10 mouse cellular contexts compared by ENCODE assay signal in the genomic region with DNA sequence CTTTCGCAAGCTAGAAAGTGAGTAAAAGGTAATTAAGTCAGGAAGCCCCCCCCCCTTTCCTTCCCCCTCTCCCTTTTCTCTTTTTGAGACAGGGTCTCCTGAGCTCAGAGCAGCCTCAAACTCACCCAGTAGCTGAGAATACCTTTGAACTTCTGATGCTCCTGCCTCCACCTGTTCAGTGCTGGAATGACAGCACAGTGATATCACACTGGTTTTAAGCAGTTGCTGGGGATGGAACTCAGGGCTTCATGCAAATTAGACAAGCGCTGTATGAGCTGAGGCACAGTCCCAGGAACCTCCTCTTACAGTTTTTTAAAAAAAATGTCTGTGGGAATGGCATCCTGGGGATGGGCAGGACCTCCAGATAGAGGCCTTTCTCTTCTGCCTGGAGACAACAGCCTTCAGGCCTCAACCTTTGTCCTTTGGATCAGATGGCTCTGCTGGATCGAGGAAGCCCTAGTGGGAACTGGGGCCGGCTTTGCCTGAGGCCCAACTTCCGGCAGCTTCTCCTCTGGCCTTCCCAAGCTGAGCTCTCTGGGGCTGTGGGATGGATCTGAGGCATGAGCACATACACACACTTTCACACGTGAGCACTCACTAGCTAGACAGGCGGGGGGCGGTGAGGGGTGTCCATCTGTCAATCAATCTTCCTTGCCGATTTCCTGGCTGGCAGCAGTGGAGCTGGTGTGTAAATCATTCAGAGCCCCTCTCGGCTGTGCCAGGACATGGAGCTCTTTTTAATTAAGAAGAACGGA. TPM values are rescaled to one million over a fixed set of nuclear protein-coding genes. Genes with fewer than 3 reads are reported as not detected.
DNase-seq lines count a peak whose midpoint lies in the region; ATAC-seq lines count a peak whose summit lies in the region.
"Had no signal": no experiment of that assay in that cellular context is flagged by ENCODE, and none has a peak within 500 bp of the region (broad histone marks: within the 10 kb centered on the region; RNA-seq: fewer than 3 reads in every experiment).

No protein-coding gene starts in this region.

- no peak overlapping the region for H3K4me3 ChIP-seq in kidney, embryonic 16.5 days (ENCODE audit: low read length)
- H3K4me3 ChIP-seq in forebrain, embryonic 13.5 days = no peak overlapping the region
- no peak overlapping the region for H3K4me3 ChIP-seq in midbrain, embryonic 13.5 days (replicated peaks)
- H3K4me3 ChIP-seq: erythroblast, embryonic 14.5 days; stomach, embryonic 15.5 days had no signal

- no peak overlapping the region for H3K4me2 ChIP-seq in kidney, embryonic 16.5 days (replicated peaks; ENCODE audit: low read depth, low read length)
- H3K4me2 ChIP-seq in forebrain, embryonic 13.5 days = peak overlapping the region; percentile 34
- no peak overlapping the region for H3K4me2 ChIP-seq in midbrain, embryonic 13.5 days (replicated peaks)
- H3K4me2 ChIP-seq: stomach, embryonic 15.5 days had no signal

- H3K9me3 ChIP-seq in kidney, embryonic 16.5 days (ENCODE audit: low read length) = no peaks in the 10 kb centered on the region
- H3K9me3 ChIP-seq in forebrain, embryonic 13.5 days (replicated peaks) = no peaks in the 10 kb centered on the region
- H3K9me3 ChIP-seq in midbrain, embryonic 13.5 days = no peaks in the 10 kb centered on the region
- H3K9me3 ChIP-seq: stomach, embryonic 15.5 days had no signal

- WGBS in kidney, embryonic 16.5 days = 32% methylated on average over 11 of the region's 11 CpGs
- WGBS in forebrain, embryonic 13.5 days = 24% methylated on average over 11 of the region's 11 CpGs
- WGBS in midbrain, embryonic 13.5 days = 26% methylated on average over 11 of the region's 11 CpGs

- ATAC-seq in kidney, embryonic 16.5 days (ENCODE audit: low FRiP score, low TSS enrichment) = 0 out of 2 replicates have a peak, but pooled peaks have one; percentile 24
- peak; percentile 44 for ATAC-seq in forebrain, embryonic 13.5 days
- ATAC-seq in midbrain, embryonic 13.5 days = peak; percentile 47

- peaks cover 3% of the 10 kb centered on the region; the same call in 1 of the 2 replicates for H3K27me3 ChIP-seq in kidney, embryonic 16.5 days (ENCODE audit: insufficient read depth, low read length)
- peaks cover 6% of the 10 kb centered on the region; the same call in 1 of the 2 replicates for H3K27me3 ChIP-seq in forebrain, embryonic 13.5 days
- peaks cover 5% of the 10 kb centered on the region for H3K27me3 ChIP-seq in midbrain, embryonic 13.5 days

- H3K9ac ChIP-seq in kidney, embryonic 16.5 days (replicated peaks; ENCODE audit: low read length) = 0 out of 2 replicates have a peak overlapping the region, but pooled peaks have one; percentile 35
- 0 out of 2 replicates have a peak overlapping the region, but pooled peaks have one; percentile 12 for H3K9ac ChIP-seq in forebrain, embryonic 13.5 days
- no peak overlapping the region for H3K9ac ChIP-seq in midbrain, embryonic 13.5 days (replicated peaks)
- H3K9ac ChIP-seq: stomach, embryonic 15.5 days had no signal

- no peak for DNase-seq in kidney, adult 11 months
- peak; percentile 76 for DNase-seq in Muller cell, postnatal 12 days (ENCODE audit: inconsistent ontology term)
- no peak for DNase-seq in right cerebral cortex, postnatal 4 days
- DNase-seq in adrenal gland, adult 2 months = no peak
- DNase-seq in frontal cortex, postnatal 10 days (ENCODE audit: low spot score in 2 of 2) = no peak

- peak overlapping the region; percentile 85 for H3K27ac ChIP-seq in kidney, embryonic 16.5 days (ENCODE audit: low read length)
- peak overlapping the region; percentile 82 for H3K27ac ChIP-seq in forebrain, embryonic 13.5 days
- peak overlapping the region; percentile 68 for H3K27ac ChIP-seq in midbrain, embryonic 13.5 days

- H3K4me1 ChIP-seq in kidney, embryonic 16.5 days (ENCODE audit: insufficient read depth, low read length) = peaks cover 40% of the 10 kb centered on the region
- H3K4me1 ChIP-seq in forebrain, embryonic 13.5 days = peaks cover 72% of the 10 kb centered on the region
- H3K4me1 ChIP-seq in midbrain, embryonic 13.5 days (replicated peaks) = peaks cover 66% of the 10 kb centered on the region

- no peaks in the 10 kb centered on the region for H3K36me3 ChIP-seq in kidney, embryonic 16.5 days (ENCODE audit: insufficient read depth, low read length)
- no peaks in the 10 kb centered on the region for H3K36me3 ChIP-seq in forebrain, embryonic 13.5 days (ENCODE audit: poor library complexity, severe bottlenecking)
- no peaks in the 10 kb centered on the region for H3K36me3 ChIP-seq in midbrain, embryonic 13.5 days
- H3K36me3 ChIP-seq: stomach, embryonic 15.5 days had no signal

RNA-seq across cellular contexts. Expression of a gene that starts 7.3 kb away (rescaled TPM):
- polyA plus RNA-seq in kidney, embryonic 16.5 days (2015; fragmentation: Nextera tagmentation; extraction: Ambion mirVana) = 1.8 and 2.1 TPM in 2 replicates
- 1.2 and 1.6 TPM in 2 replicates for polyA plus RNA-seq in forebrain, embryonic 13.5 days (2015; fragmentation: Nextera tagmentation; extraction: Ambion mirVana)
- 6.3 and 6.7 TPM in 2 replicates for polyA plus RNA-seq in midbrain, embryonic 13.5 days (2015; fragmentation: Nextera tagmentation; extraction: Ambion mirVana)
- total RNA-seq in adrenal gland, adult 2 months (2021) = 100 to 1,000 TPM in 1 of 2 experiments, 10 to 100 TPM in 1; 98.4 to 272 TPM
- 162 and 163 TPM in 2 replicates for polyA plus RNA-seq in adrenal gland, adult 2 months (2012; rRNA removed)
- polyA plus RNA-seq: erythroblast, embryonic 14.5 days had no signal

RNA-seq across cellular contexts. Expression of a gene that starts 24.8 kb away (rescaled TPM):
- polyA plus RNA-seq in kidney, embryonic 16.5 days (2015; fragmentation: Nextera tagmentation; extraction: Ambion mirVana) = 4.3 and 5.5 TPM in 2 replicates
- polyA plus RNA-seq in forebrain, embryonic 13.5 days (2015; fragmentation: Nextera tagmentation; extraction: Ambion mirVana) = 28.8 and 36.5 TPM in 2 replicates
- polyA plus RNA-seq in midbrain, embryonic 13.5 days (2015; fragmentation: Nextera tagmentation; extraction: Ambion mirVana) = 53.5 and 56.3 TPM in 2 replicates
- 1 to 10 TPM; 4.7 TPM for total RNA-seq in adrenal gland, adult 2 months (2021)
- polyA plus RNA-seq in adrenal gland, adult 2 months (2012; rRNA removed) = 2.8 and 2.9 TPM in 2 replicates
- polyA plus RNA-seq: erythroblast, embryonic 14.5 days had no signal

Comparison
In these comparisons a context has a peak if more than half of its experiments do, and no peak if none do; other contexts are left out.
1. RNA of a gene that starts 7.3 kb away (polyA plus RNA-seq): 162 to 163 TPM in adrenal gland, adult 2 months; 6.3 to 6.7 TPM in midbrain, embryonic 13.5 days, 1.8 to 2.1 TPM in kidney, embryonic 16.5 days and 1.2 to 1.6 TPM in forebrain, embryonic 13.5 days; every median in the first group is over 10 times any median in the second.
2. Peak in every context shown above with its lines, with median percentiles within 50 percentile points of each other: ATAC-seq and H3K27ac ChIP-seq.